ENCODE assay signal across 19 mouse cellular contexts in the genomic region with DNA sequence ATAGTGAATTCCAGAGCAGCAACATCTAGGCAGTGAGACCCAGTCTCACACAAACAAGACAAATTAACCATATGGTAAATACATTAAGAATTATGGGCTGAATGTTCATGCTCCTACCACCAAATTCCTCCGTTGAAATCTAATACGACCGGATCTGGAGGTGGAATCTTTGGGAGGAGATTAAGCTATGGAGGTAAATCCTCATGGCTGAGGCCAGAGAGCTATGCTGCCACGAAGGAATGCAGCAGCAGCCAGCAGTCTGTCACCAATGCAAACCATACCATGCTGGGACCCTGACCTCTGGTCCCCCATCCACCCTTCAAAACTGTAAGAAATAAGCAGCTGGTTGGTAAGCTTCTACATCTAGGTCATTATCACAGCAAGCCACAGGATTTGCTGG. TPM values are rescaled to one million over a fixed set of nuclear protein-coding genes. Genes with fewer than 3 reads are reported as not detected.
DNase-seq lines count a peak whose midpoint lies in the region; ATAC-seq and TF ChIP-seq lines count a peak whose summit lies in the region.
"Had no signal": no experiment of that assay in that cellular context is flagged by ENCODE, and none has a peak within 500 bp of the region (broad histone marks: within the 10 kb centered on the region; RNA-seq: fewer than 3 reads in every experiment).

No protein-coding gene starts in this region.

- no peaks in the 10 kb centered on the region for H3K27me3 ChIP-seq in intestine, embryonic 15.5 days (replicated peaks)
- H3K27me3 ChIP-seq in intestine, postnatal 0 days (replicated peaks; ENCODE audit: control insufficient read depth, insufficient read depth, low read length), result no peaks in the 10 kb centered on the region
- H3K27me3 ChIP-seq in limb, embryonic 12.5 days, result no peaks in the 10 kb centered on the region
- no peaks in the 10 kb centered on the region for H3K27me3 ChIP-seq in heart, embryonic 11.5 days (ENCODE audit: control insufficient read depth, insufficient read depth, low read length)
- H3K27me3 ChIP-seq: heart, embryonic 13.5 days; midbrain, embryonic 13.5 days had no signal

- no peak for TF ChIP-seq CTCF in intestine, postnatal 0 days (IDR thresholded peaks at IDR 0.05; ENCODE audit: low read depth)

- ATAC-seq in intestine, embryonic 15.5 days, result no peak
- no peak for ATAC-seq in intestine, postnatal 0 days
- peak; percentile 71; the same call in 1 of the 2 replicates for ATAC-seq in limb, embryonic 12.5 days (ENCODE audit: insufficient number of reproducible peaks, insufficient read depth, low FRiP score, low TSS enrichment, low read depth)
- ATAC-seq in heart, embryonic 11.5 days (replicated peaks; ENCODE audit: insufficient number of reproducible peaks, low FRiP score, low TSS enrichment), result no peak
- ATAC-seq: forebrain, postnatal 0 days; liver, postnatal 0 days; midbrain, embryonic 13.5 days had no signal

- 28% methylated on average over 4 of the region's 4 CpGs for WGBS in intestine, embryonic 15.5 days
- 43% methylated on average over 4 of the region's 4 CpGs for WGBS in intestine, postnatal 0 days
- WGBS in limb, embryonic 12.5 days, result 40% methylated on average over 4 of the region's 4 CpGs
- 39% methylated on average over 4 of the region's 4 CpGs for WGBS in heart, embryonic 11.5 days (ENCODE audit: insufficient replicate concordance)

- H3K27ac ChIP-seq in intestine, embryonic 15.5 days, result 0 out of 2 replicates have a peak overlapping the region, but pooled peaks have one; percentile 9
- no peak overlapping the region for H3K27ac ChIP-seq in intestine, postnatal 0 days (ENCODE audit: low read depth, low read length)
- peak overlapping the region; percentile 73; the same call in 1 of the 2 replicates for H3K27ac ChIP-seq in limb, embryonic 12.5 days
- no peak overlapping the region for H3K27ac ChIP-seq in heart, embryonic 11.5 days (ENCODE audit: low read depth, low read length)
- H3K27ac ChIP-seq: forebrain, embryonic 10.5 days; hindbrain, embryonic 14.5 days; midbrain, embryonic 13.5 days had no signal

- no peaks in the 10 kb centered on the region for H3K36me3 ChIP-seq in intestine, embryonic 15.5 days
- H3K36me3 ChIP-seq in intestine, postnatal 0 days (ENCODE audit: control insufficient read depth, insufficient read depth), result no peaks in the 10 kb centered on the region
- H3K36me3 ChIP-seq in limb, embryonic 12.5 days, result no peaks in the 10 kb centered on the region; the same call in 1 of the 2 replicates
- no peaks in the 10 kb centered on the region for H3K36me3 ChIP-seq in heart, embryonic 11.5 days (ENCODE audit: control insufficient read depth, insufficient read depth, low read length)
- H3K36me3 ChIP-seq: heart, embryonic 13.5 days; midbrain, embryonic 13.5 days had no signal

- no peaks in the 10 kb centered on the region for H3K9me3 ChIP-seq in intestine, embryonic 15.5 days
- H3K9me3 ChIP-seq in intestine, postnatal 0 days (ENCODE audit: control insufficient read depth), result no peaks in the 10 kb centered on the region
- H3K9me3 ChIP-seq in limb, embryonic 12.5 days, result no peaks in the 10 kb centered on the region
- H3K9me3 ChIP-seq in heart, embryonic 11.5 days (replicated peaks; ENCODE audit: control insufficient read depth, low read length), result no peaks in the 10 kb centered on the region
- H3K9me3 ChIP-seq: forebrain, embryonic 10.5 days; heart, embryonic 13.5 days; midbrain, embryonic 13.5 days had no signal

- peaks cover 52% of the 10 kb centered on the region for H3K4me1 ChIP-seq in intestine, embryonic 15.5 days (replicated peaks)
- H3K4me1 ChIP-seq in intestine, postnatal 0 days (replicated peaks; ENCODE audit: control insufficient read depth, insufficient read depth, low read length), result no peaks in the 10 kb centered on the region
- peaks cover 81% of the 10 kb centered on the region for H3K4me1 ChIP-seq in limb, embryonic 12.5 days (replicated peaks)
- H3K4me1 ChIP-seq in heart, embryonic 11.5 days (ENCODE audit: control insufficient read depth, insufficient read depth, low read length), result peaks cover 22% of the 10 kb centered on the region

- no peak overlapping the region for H3K9ac ChIP-seq in intestine, embryonic 15.5 days
- H3K9ac ChIP-seq in intestine, postnatal 0 days (ENCODE audit: low read depth, low read length), result no peak overlapping the region
- no peak overlapping the region for H3K9ac ChIP-seq in limb, embryonic 12.5 days (replicated peaks)
- no peak overlapping the region for H3K9ac ChIP-seq in heart, embryonic 11.5 days (ENCODE audit: low read depth, low read length)
- H3K9ac ChIP-seq: forebrain, postnatal 0 days; heart, embryonic 13.5 days; hindbrain, embryonic 14.5 days; liver, postnatal 0 days; midbrain, embryonic 13.5 days had no signal

- peak; percentile 33 for DNase-seq in retina, postnatal 1 day
- no peak for DNase-seq in retina, embryonic 14.5 days (ENCODE audit: low spot score)
- DNase-seq in liver, result no peak
- DNase-seq: cerebellum, adult 18-20 months; cerebellum, postnatal 25 days; forebrain, postnatal 0 days; gastrocnemius, postnatal 10 days; heart, adult 11 months; liver, postnatal 0 days; lung, postnatal 10 days; thymus, postnatal 4 days had no signal

- H3K4me3 ChIP-seq in intestine, embryonic 15.5 days (replicated peaks), result no peak overlapping the region
- H3K4me3 ChIP-seq in intestine, postnatal 0 days (ENCODE audit: low read depth, low read length), result no peak overlapping the region
- H3K4me3 ChIP-seq in limb, embryonic 12.5 days (replicated peaks), result no peak overlapping the region
- H3K4me3 ChIP-seq in heart, embryonic 11.5 days (ENCODE audit: low read depth, low read length), result no peak overlapping the region
- H3K4me3 ChIP-seq: forebrain, embryonic 10.5 days; heart, embryonic 13.5 days; midbrain, embryonic 13.5 days had no signal

- no peak overlapping the region for H3K4me2 ChIP-seq in intestine, embryonic 15.5 days (replicated peaks)
- no peak overlapping the region for H3K4me2 ChIP-seq in intestine, postnatal 0 days (replicated peaks; ENCODE audit: low read depth)
- no peak overlapping the region for H3K4me2 ChIP-seq in limb, embryonic 12.5 days
- H3K4me2 ChIP-seq in heart, embryonic 11.5 days, result no peak overlapping the region
- H3K4me2 ChIP-seq: heart, embryonic 13.5 days; hindbrain, embryonic 14.5 days; midbrain, embryonic 13.5 days had no signal

RNA-seq across cellular contexts. Expression of a gene that starts 41.9 kb away (rescaled TPM):
- 15.0 and 16.2 TPM in 2 replicates for polyA plus RNA-seq in intestine, embryonic 15.5 days (2015; fragmentation: Nextera tagmentation; extraction: Ambion mirVana)
- polyA plus RNA-seq in intestine, postnatal 0 days (2015; fragmentation: Nextera tagmentation; extraction: Ambion mirVana), result 6.6 and 6.8 TPM in 2 replicates
- 49.3 and 58.3 TPM in 2 replicates for polyA plus RNA-seq in limb, embryonic 12.5 days (2016; fragmentation: Nextera tagmentation; extraction: Ambion mirVana)
- 15.6 and 15.7 TPM in 2 replicates for polyA plus RNA-seq in heart, embryonic 11.5 days (2014; fragmentation: Nextera tagmentation; extraction: Ambion mirVana)

Comparison
In these comparisons a context has a peak if more than half of its experiments do, and no peak if none do; other contexts are left out.
1. H3K27ac ChIP-seq: peak in intestine, embryonic 15.5 days (single experiment) and limb, embryonic 12.5 days (single experiment); none in intestine, postnatal 0 days (single experiment) and heart, embryonic 11.5 days (single experiment).